Mouse (Mus musculus) layer of hippocampus, postnatal 14 days (tissue): ENCODE measurements at regions not wholly inside any gene's neighbourhood (a gene's known extent, or its start where the extent isn't known, plus 50 kb on each side); places are given as distances from the start of the nearest gene placed in this dataset.
"Not testable (repeated sequence)": the region's sequence is repeated elsewhere in the genome, so short reads cannot be mapped to it uniquely, and the experiment has no call there.

ENCODE experiments used
- DNase-seq, 2 experiments: peaks; one replicate each; pipeline ENCODE4 v3.0.0; 2021 to 2022; ENCODE audit warnings: low spot score in 2 of 2, mixed read lengths in 1 of 2

DNA sequence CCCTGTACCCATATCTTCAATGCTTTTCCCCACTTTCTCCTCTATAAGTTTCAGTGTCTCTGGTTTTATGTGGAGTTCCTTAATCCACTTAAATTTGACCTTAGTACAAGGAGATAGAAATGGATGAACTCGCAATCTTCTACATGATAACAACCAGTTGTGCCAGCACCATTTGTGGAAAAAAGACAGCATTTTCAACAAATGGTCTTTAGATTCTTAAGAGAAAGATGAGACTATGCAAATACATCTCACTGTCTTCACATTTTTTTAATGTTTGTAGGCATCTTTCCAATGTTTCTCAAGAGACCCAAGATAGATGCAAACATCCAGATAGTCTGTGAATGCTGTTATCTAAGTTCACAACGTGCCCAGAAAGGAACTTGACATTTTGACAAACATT is 171.0 kb upstream of the Cdh7 start:
- not testable (repeated sequence) for DNase-seq

GRCm38 (mm10) chr1:109850591-109850990 is 131.6 kb upstream of the Cdh7 start:
- no peak for DNase-seq

GRCm38 (mm10) chr1:109898652-109899051 is 83.6 kb upstream of the Cdh7 start:
- no peak for DNase-seq

DNA sequence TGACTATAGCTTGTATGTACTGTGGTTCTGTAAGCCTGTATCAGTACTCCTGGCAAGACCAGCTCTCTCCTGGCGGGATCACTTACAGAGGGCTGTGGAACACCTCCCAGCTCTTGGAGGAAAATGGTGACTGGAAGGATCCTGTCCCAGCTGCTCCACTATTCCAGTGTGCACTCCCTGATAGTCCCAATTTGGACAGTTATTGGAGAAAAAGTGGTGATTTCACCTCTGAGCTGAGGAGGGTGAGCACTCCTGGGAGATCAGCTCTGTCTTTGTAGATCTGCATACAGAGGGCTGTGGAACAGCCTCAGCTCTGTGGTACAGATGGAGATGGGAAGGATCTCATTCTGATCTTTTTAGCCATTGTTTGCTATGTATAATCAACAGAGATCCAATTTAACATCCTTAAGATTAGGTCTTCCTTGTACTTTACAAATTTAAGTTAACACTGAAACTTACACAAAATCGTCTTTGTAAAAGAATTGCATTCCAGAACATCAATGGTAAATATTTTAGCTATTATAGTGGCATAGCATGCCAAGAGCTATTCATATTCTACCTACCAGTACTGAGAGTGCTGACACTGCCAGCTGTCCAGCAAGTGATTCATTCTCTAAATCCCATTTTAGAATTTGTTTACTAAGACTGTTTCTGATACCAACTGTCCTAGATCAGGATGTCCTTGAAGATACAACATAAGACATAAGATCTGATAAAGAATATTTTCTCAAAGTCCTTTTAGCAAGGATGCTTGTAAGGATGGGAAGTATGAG is 52.6 kb upstream of the Cdh7 start:
- DNase-seq = peak in 1 of 2 experiments; percentile 7
